Mouse (Mus musculus): Measurements from ENCODE around the gene Sema6d.

DNA sequence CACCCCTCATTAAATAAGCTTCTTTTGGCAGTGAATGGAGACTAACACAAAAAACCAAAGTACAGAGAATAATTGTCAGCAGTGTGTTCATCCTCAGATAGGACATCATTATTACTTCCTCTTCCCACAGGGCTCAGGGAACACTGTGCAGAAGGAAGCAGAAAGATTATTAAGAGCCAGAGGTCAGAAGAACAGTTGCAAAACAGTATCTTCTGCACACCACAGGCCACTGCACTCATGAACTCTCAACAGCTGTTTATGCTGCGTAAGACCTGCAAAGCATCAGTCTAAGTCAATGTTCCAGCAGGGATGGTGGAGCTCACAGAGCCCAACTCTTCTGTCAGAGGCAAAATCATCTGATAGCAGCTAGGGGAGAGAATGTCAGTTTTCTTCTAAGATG is 600.6 kb downstream of the Sema6d start:
- TF ChIP-seq CTCF (conservative IDR thresholded peaks at IDR 0.05; ENCODE audit: insufficient read depth, insufficient read length, low read depth, low read length) = no peak
- TF ChIP-seq POLR2A (IDR thresholded peaks at IDR 0.05; ENCODE audit: low read depth, low read length) = no peak
